Mouse (Mus musculus): ENCODE measurements around the gene Dop1b. TPM values are rescaled to one million over a fixed set of nuclear protein-coding genes. Genes with fewer than 3 reads are reported as not detected.

Dop1b gene
- polyA plus RNA-seq, 1 experiment from 2014 or later, result 21.6 TPM

- ATAC-seq (ENCODE audit: low read depth), result no peak
- WGBS (ENCODE audit: insufficient replicate concordance), result 87% methylated on average over 6 of the region's 6 CpGs
- H3K36me3 ChIP-seq (ENCODE audit: control insufficient read depth, insufficient read depth), result peaks cover 24% of the 10 kb centered on the region
Observed at GRCm38 (mm10) chr16:93807167-93807566, 95.5 kb downstream of the Dop1b start.

DNA sequence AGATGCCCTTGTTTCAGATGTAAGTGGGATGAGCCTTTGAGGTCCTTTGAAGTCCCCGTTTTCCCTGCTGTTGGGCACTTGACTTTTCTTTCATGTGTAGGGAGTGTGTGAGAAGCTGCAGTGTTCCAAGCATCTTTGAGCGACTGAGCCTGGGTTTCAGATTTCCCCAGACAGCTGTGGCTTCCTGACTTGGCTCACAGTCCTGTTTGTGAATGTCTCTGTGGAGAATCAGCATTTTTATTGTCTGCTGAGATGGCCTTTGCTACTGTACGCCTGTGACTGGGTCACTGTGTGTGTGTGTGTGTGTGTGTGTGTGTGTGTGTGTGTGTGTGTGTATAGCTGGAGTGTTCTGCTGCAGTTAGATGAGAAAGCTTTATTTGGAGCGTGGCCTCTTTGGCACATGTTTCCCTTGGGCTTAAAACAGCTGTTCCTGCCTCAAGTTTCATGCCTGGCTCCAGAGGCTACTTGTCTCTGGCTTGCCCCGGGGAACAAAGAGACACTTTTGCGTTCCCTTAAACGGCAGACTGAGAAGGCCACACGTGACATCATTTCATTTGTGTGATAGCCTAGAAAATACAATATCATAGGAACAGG, 96.4 kb downstream of the Dop1b start:
- Histone ChIP-seq H3K4me1 (ENCODE audit: control insufficient read depth, low read depth, low read length) (no peaks in the 10 kb centered on the region; the same call in 1 of the 2 replicates), H3K27me3 (ENCODE audit: control insufficient read depth, insufficient read depth, low read depth, low read length) (no peaks in the 10 kb centered on the region), H3K4me2 (ENCODE audit: low read depth, low read length) (no peak overlapping the region), H3K27ac (ENCODE audit: low read length) (no peak overlapping the region), H3K36me3 (ENCODE audit: control insufficient read depth, insufficient read depth) (peaks cover 26% of the 10 kb centered on the region), H3K4me3 (ENCODE audit: low read depth, low read length) (no peak overlapping the region), H3K9ac (ENCODE audit: low read depth, low read length) (no peak overlapping the region), H3K9me3 (replicated peaks; ENCODE audit: control insufficient read depth, low read length) (peaks cover 4% of the 10 kb centered on the region)
- WGBS (ENCODE audit: insufficient replicate concordance), result 59% methylated on average over 8 of the region's 8 CpGs
- no peak for ATAC-seq (ENCODE audit: low read depth)

More at GRCm38 (mm10) chr16:93807167-93807566, 95.5 kb downstream of the Dop1b start:
- peaks cover 4% of the 10 kb centered on the region for H3K9me3 ChIP-seq (replicated peaks; ENCODE audit: control insufficient read depth, low read length)
- H3K4me3 ChIP-seq (ENCODE audit: low read depth, low read length), result no peak overlapping the region
- H3K27me3 ChIP-seq (ENCODE audit: control insufficient read depth, insufficient read depth, low read depth, low read length), result no peaks in the 10 kb centered on the region
- no peak overlapping the region for H3K27ac ChIP-seq (ENCODE audit: low read length)
- no peak overlapping the region for H3K4me2 ChIP-seq (ENCODE audit: low read depth, low read length)
- no peaks in the 10 kb centered on the region; the same call in 1 of the 2 replicates for H3K4me1 ChIP-seq (ENCODE audit: control insufficient read depth, low read depth, low read length)
- no peak overlapping the region for H3K9ac ChIP-seq (ENCODE audit: low read depth, low read length)

- WGBS (ENCODE audit: insufficient replicate concordance), result 25% methylated on average over 20 of the region's 20 CpGs
- Histone ChIP-seq H3K9ac (ENCODE audit: low read depth, low read length) (peak overlapping the region; percentile 56), H3K27me3 (ENCODE audit: control insufficient read depth, insufficient read depth, low read depth, low read length) (no peaks in the 10 kb centered on the region), H3K9me3 (replicated peaks; ENCODE audit: control insufficient read depth, low read length) (peaks cover 4% of the 10 kb centered on the region), H3K4me2 (ENCODE audit: low read depth, low read length) (peak overlapping the region; percentile 50), H3K4me1 (ENCODE audit: control insufficient read depth, low read depth, low read length) (peaks cover 36% of the 10 kb centered on the region), H3K36me3 (ENCODE audit: control insufficient read depth, insufficient read depth) (peaks cover 11% of the 10 kb centered on the region), H3K27ac (ENCODE audit: low read length) (peak overlapping the region; percentile 90), H3K4me3 (ENCODE audit: low read depth, low read length) (peak overlapping the region; percentile 49)
- peak; percentile 71 for ATAC-seq (ENCODE audit: low read depth)
Observed at GRCm38 (mm10) chr16:93815856-93816736, 104.4 kb downstream of the Dop1b start.

DNA sequence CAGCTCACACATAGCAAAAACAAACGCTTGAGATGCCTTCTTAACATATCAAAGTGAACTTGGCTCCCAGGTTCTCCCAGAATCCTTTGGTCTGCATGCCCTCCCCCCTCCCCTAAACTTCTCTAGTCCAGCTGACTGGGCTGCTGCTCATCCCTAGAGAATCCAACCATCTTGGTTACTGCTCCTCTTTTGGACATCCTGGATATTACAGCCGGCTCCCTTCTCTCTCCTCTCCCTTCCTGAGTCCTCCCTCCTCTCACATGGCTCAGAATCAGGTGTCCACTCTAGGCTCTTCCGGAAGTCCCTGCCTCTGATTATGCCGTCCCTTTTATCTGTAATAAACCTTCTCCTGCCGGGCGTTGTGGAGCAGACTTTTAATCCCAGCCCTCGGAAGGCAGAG, 105.2 kb downstream of the Dop1b start:
- 21% methylated on average over 7 of the region's 7 CpGs for WGBS (ENCODE audit: insufficient replicate concordance)
- no peak for ATAC-seq (ENCODE audit: low read depth)
- H3K27me3 ChIP-seq (ENCODE audit: control insufficient read depth, insufficient read depth, low read depth, low read length), result no peaks in the 10 kb centered on the region
- no peak overlapping the region for H3K9ac ChIP-seq (ENCODE audit: low read depth, low read length)
- H3K4me2 ChIP-seq (ENCODE audit: low read depth, low read length), result peak overlapping the region; percentile 50
- peak overlapping the region; percentile 90 for H3K27ac ChIP-seq (ENCODE audit: low read length)
- peak overlapping the region; percentile 49 for H3K4me3 ChIP-seq (ENCODE audit: low read depth, low read length)
- peaks cover 36% of the 10 kb centered on the region for H3K4me1 ChIP-seq (ENCODE audit: control insufficient read depth, low read depth, low read length)
- H3K9me3 ChIP-seq (replicated peaks; ENCODE audit: control insufficient read depth, low read length), result no peaks in the 10 kb centered on the region
- peaks cover 4% of the 10 kb centered on the region for H3K36me3 ChIP-seq (ENCODE audit: control insufficient read depth, insufficient read depth)

DNA sequence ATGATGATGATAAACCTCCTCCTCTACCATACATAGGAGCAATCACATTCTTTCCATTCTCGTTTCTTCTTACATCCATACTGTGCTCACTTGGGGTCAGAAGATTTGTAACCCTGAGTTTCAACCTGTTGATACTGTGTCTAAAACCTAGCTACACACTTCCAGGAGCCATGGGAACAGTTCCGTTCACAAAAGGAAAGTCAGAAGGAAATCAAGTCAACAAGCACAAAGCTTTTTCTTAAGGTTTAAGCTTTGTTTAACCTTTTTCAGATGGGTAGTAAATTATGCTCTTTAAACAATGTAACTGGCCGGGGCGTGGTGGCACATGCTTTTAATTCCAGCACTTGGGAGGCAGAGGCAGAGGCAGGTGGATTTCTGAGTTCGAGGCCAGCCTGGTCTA, 105.7 kb downstream of the Dop1b start:
- 66% methylated on average over 5 of the region's 5 CpGs for WGBS (ENCODE audit: insufficient replicate concordance)
- no peak overlapping the region for H3K4me3 ChIP-seq (ENCODE audit: low read depth, low read length)
- no peaks in the 10 kb centered on the region for H3K27me3 ChIP-seq (ENCODE audit: control insufficient read depth, insufficient read depth, low read depth, low read length)
- H3K9ac ChIP-seq (ENCODE audit: low read depth, low read length), result no peak overlapping the region
- no peak overlapping the region for H3K4me2 ChIP-seq (ENCODE audit: low read depth, low read length)
- no peaks in the 10 kb centered on the region for H3K36me3 ChIP-seq (ENCODE audit: control insufficient read depth, insufficient read depth)
- no peak overlapping the region; the same call in 1 of the 2 replicates for H3K27ac ChIP-seq (ENCODE audit: low read length)
- no peaks in the 10 kb centered on the region for H3K9me3 ChIP-seq (replicated peaks; ENCODE audit: control insufficient read depth, low read length)
- H3K4me1 ChIP-seq (ENCODE audit: control insufficient read depth, low read depth, low read length), result peaks cover 36% of the 10 kb centered on the region
- no peak for ATAC-seq (ENCODE audit: low read depth)

GRCm38 (mm10) chr16:93818691-93819324, 107.1 kb downstream of the Dop1b start:
- H3K4me1 ChIP-seq (ENCODE audit: control insufficient read depth, low read depth, low read length), result peaks cover 36% of the 10 kb centered on the region
- H3K9ac ChIP-seq (ENCODE audit: low read depth, low read length), result peak overlapping the region; percentile 49; the same call in 1 of the 2 replicates
- peak; percentile 64 for ATAC-seq (ENCODE audit: low read depth)

GRCm38 (mm10) chr16:93819325-93819696, 107.6 kb downstream of the Dop1b start:
- Histone ChIP-seq H3K9me3 (replicated peaks; ENCODE audit: control insufficient read depth, low read length) (no peaks in the 10 kb centered on the region; the same call in 1 of the 2 replicates), H3K4me3 (ENCODE audit: low read depth, low read length) (no peak overlapping the region)
- WGBS (ENCODE audit: insufficient replicate concordance), result 21% methylated on average over 4 of the region's 4 CpGs

More at GRCm38 (mm10) chr16:93818691-93819324, 107.1 kb downstream of the Dop1b start:
- peak overlapping the region; percentile 57 for H3K4me2 ChIP-seq (ENCODE audit: low read depth, low read length)
- 7% methylated on average over 12 of the region's 12 CpGs for WGBS (ENCODE audit: insufficient replicate concordance)
- peak overlapping the region; percentile 30 for H3K4me3 ChIP-seq (ENCODE audit: low read depth, low read length)
- H3K27ac ChIP-seq (ENCODE audit: low read length), result peak overlapping the region; percentile 87
- H3K27me3 ChIP-seq (ENCODE audit: control insufficient read depth, insufficient read depth, low read depth, low read length), result no peaks in the 10 kb centered on the region
- H3K36me3 ChIP-seq (ENCODE audit: control insufficient read depth, insufficient read depth), result no peaks in the 10 kb centered on the region
- H3K9me3 ChIP-seq (replicated peaks; ENCODE audit: control insufficient read depth, low read length), result no peaks in the 10 kb centered on the region; the same call in 1 of the 2 replicates

GRCm38 (mm10) chr16:93820040-93820439, 108.3 kb downstream of the Dop1b start:
- Histone ChIP-seq H3K9me3 (replicated peaks; ENCODE audit: control insufficient read depth, low read length) (no peaks in the 10 kb centered on the region; the same call in 1 of the 2 replicates), H3K9ac (ENCODE audit: low read depth, low read length) (no peak overlapping the region), H3K4me1 (ENCODE audit: control insufficient read depth, low read depth, low read length) (peaks cover 36% of the 10 kb centered on the region), H3K27ac (ENCODE audit: low read length) (no peak overlapping the region), H3K27me3 (ENCODE audit: control insufficient read depth, insufficient read depth, low read depth, low read length) (no peaks in the 10 kb centered on the region), H3K4me2 (ENCODE audit: low read depth, low read length) (no peak overlapping the region), H3K4me3 (ENCODE audit: low read depth, low read length) (no peak overlapping the region), H3K36me3 (ENCODE audit: control insufficient read depth, insufficient read depth) (no peaks in the 10 kb centered on the region)
- no peak for ATAC-seq (ENCODE audit: low read depth)
- WGBS (ENCODE audit: insufficient replicate concordance), result 38% methylated on average over 1 of the region's 1 CpGs

More at GRCm38 (mm10) chr16:93819325-93819696, 107.6 kb downstream of the Dop1b start:
- Histone ChIP-seq H3K4me2 (ENCODE audit: low read depth, low read length) (peak overlapping the region; percentile 57), H3K36me3 (ENCODE audit: control insufficient read depth, insufficient read depth) (no peaks in the 10 kb centered on the region), H3K9ac (ENCODE audit: low read depth, low read length) (peak overlapping the region; percentile 49; the same call in 1 of the 2 replicates), H3K4me1 (ENCODE audit: control insufficient read depth, low read depth, low read length) (peaks cover 36% of the 10 kb centered on the region), H3K27me3 (ENCODE audit: control insufficient read depth, insufficient read depth, low read depth, low read length) (no peaks in the 10 kb centered on the region), H3K27ac (ENCODE audit: low read length) (peak overlapping the region; percentile 87)
- ATAC-seq (ENCODE audit: low read depth), result no peak

Data from liver, embryonic 16.5 days (tissue).